Mouse (Mus musculus) left cerebral cortex, postnatal 36 days (tissue): ENCODE measurements around the gene Rimkla. TPM values are rescaled to one million over a fixed set of nuclear protein-coding genes. Genes with fewer than 3 reads are reported as not detected.
"Not testable (repeated sequence)": the region's sequence is repeated elsewhere in the genome, so short reads cannot be mapped to it uniquely, and the experiment has no call there.

Source experiments
- DNase-seq, 2 experiments: peaks; one replicate each; pipeline ENCODE4 v3.0.0; 2021 to 2022; ENCODE audit warnings: low spot score in 2 of 2, mixed read lengths in 1 of 2
- intact Hi-C: fragments of 180-260 bp; cut with DNase I; formaldehyde crosslinking; loops from one replicate; pipeline ENCODE4 v1.15.1; 2025
- total RNA-seq, 2 experiments: library from RNA; stranded (reverse); gene quantifications; 2 replicates each; pipeline ENCODE4 v1.2.3; 2021

Gene Rimkla
- 1 to 10 TPM; 6.5 to 7.9 TPM for total RNA-seq

GRCm38 (mm10) chr4:119492291-119492932 is at the start of gene Rimkla:
Gene Rimkla, minus strand, starts transcription at chr4:119492628.
- peak; percentile 61 to 71 for DNase-seq
- intact Hi-C loops = loop anchor here (5.0 kb wide), 1 partner anchor 40 kb away; no protein-coding TSS in a partner anchor

DNA sequence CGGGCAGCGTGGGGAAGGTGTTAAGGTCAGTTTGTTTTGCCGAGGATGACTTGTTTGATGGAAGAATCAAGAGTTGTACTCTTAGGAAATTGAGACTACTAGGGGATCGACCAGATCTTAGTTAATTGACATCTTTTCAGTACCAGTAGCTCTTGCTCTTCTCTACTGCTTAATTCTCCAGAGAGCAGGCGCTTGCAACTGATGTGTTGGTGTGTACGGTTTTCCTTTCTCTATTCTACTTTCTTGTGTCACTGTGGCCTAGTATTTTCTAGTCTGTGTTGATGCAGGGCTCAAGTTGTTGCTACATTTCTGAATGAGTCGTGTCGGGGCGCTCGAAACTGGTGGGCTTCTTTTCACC is 48.1 kb upstream of the Rimkla start:
- no peak for DNase-seq
- intact Hi-C loops = loop anchor here (10.0 kb wide), 1 partner anchor 84 kb away; no protein-coding TSS in a partner anchor

- intact Hi-C loops = loop anchor here (1.0 to 10.0 kb wide), 3 partner anchors 85 to 295 kb away; partner anchors contain the start of genes Ppcs and Zmynd12
- DNase-seq = no peak
These were observed 47.6 kb upstream of the Rimkla start for GRCm38 (mm10) chr4:119539836-119540532.

DNA sequence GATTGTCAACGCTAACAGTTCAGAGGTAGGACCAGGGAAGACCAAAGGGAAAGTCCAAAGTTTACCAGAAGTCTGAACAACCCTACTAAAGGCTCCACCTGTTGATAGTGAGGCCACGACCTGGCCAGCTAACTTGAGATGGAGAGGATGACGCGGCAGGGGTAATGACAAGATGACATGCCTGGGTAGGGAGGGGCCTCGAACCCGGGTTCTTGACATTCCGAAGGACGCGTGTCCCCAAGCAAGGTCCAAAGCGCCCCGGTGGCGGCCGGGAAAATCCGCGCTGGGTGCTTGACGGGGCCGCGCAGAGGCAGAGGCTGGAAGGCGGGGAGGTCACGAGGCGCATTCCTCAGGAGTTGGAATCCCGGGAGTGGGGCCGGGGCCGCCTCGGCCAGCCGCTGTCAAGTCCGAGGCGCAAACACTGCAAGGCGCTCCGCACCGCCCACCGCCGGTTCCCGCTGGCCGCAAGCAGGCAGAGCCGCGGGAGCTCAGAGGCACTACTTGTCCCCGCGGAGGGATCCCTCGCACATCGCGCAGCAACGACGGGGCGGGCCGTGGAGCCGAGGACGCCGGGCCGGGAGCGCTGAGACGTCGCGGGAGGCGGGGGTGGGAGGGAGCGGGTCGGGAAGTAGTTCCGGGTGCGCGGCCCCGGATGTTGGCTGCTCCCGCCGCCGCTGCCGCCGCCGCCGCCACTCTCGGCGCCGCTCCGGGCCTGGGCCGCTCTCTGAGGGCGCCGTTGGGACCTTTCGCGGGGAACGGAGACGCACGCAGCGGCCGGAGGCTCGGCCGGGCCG is 46.8 kb upstream of the Rimkla start, which contains the start of gene Frg2f1:
Gene Frg2f1 (minus strand): TSS at position 499 of the 794 bp plus-strand sequence.
- intact Hi-C loops = loop anchor here (1.0 to 10.0 kb wide), 2 partner anchors 117 to 294 kb away; partner anchors contain the start of genes Ppcs and Zmynd12
- peak; percentile 96 to 97 for DNase-seq

GRCm38 (mm10) chr4:119537436-119537835 is 45.0 kb upstream of the Rimkla start:
- intact Hi-C loops = loop anchor here (10.0 kb wide), 1 partner anchor 293 kb away; no protein-coding TSS in a partner anchor
- no peak for DNase-seq

GRCm38 (mm10) chr4:119536615-119537014 is 44.2 kb upstream of the Rimkla start, which contains the start of gene Foxj3:
Gene Foxj3, plus strand, starts transcription at chr4:119537004.
- not testable (repeated sequence) for DNase-seq
- intact Hi-C loops = loop anchor here (10.0 kb wide), 1 partner anchor 292 kb away; no protein-coding TSS in a partner anchor

DNA sequence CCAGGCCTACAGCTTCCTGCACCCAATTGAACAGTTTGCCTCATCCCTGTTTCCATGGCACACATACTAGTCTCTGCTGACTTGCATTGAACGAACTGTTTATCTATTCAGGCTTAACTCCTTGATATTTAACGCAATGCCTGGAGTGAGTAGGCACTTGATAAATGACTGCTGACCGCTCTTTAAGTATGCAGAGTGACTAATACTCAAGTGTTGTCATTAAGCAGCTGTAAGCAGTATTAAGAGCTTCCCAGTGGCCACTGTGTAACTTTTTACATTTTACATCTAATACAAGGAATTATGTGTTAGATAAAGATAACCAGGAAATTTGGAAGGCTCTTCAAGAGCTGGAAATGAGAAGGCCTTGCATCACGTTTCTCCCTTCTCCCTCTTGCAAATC is 42.7 kb upstream of the Rimkla start:
- intact Hi-C loops = loop anchor here (10.0 kb wide), 1 partner anchor 290 kb away; no protein-coding TSS in a partner anchor
- DNase-seq = no peak

GRCm38 (mm10) chr4:119531813-119532212 is 39.4 kb upstream of the Rimkla start:
- intact Hi-C loops = loop anchor here (5.0 to 10.0 kb wide), 2 partner anchors 40 to 287 kb away; partner anchors contain the start of gene Rimkla
- DNase-seq = no peak

- no peak for DNase-seq
These were observed 34.0 kb upstream of the Rimkla start for GRCm38 (mm10) chr4:119526329-119526845.

DNA sequence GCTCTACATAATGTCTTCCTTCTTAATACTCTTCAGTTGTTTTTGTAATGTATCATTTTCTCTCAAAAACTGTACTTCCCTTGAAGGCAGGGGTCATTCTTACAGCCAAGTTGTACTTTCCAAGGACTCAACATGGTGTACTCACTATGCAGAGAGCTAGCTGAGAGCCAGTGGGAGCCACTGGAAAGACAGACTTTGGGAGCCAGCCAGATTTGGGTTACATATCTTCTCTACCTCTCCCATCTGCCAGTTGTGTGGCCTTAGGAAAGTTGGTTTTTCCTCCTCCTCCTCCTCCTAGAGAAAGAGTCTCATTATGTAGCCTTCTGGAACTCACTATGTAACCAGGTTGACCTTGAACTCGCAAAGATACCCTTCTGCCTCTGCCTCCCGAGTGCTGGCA is 32.0 kb upstream of the Rimkla start:
- DNase-seq = no peak
- intact Hi-C loops = no loop called here

More at GRCm38 (mm10) chr4:119526329-119526845, 34.0 kb upstream of the Rimkla start:
- intact Hi-C loops = no loop called here

GRCm38 (mm10) chr4:119524010-119524409 is 31.6 kb upstream of the Rimkla start:
- DNase-seq = no peak

DNA sequence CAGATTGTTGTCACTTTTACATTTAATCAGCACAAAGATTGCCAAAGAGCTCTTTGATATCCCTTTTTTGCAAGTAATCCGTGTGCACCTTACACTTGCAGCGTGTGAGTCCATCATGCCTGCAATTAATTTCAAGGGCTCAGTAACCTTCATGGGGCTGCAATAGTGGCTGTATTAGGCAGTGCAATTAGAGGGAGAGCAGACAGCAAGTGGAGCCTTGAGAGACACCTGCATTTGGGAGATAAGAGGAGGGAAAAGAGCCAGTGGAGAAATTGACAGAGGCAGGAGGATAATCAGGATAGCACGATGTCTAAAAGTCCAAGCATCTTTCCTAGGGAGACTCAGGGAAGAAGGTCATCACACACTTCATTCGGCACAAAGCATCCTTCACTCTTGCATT is 31.1 kb upstream of the Rimkla start:
- intact Hi-C loops = no loop called here
- no peak for DNase-seq

More at GRCm38 (mm10) chr4:119524010-119524409, 31.6 kb upstream of the Rimkla start:
- intact Hi-C loops = no loop called here

GRCm38 (mm10) chr4:119512731-119513141 is 20.3 kb upstream of the Rimkla start:
- DNase-seq = no peak
- intact Hi-C loops = no loop called here

DNA sequence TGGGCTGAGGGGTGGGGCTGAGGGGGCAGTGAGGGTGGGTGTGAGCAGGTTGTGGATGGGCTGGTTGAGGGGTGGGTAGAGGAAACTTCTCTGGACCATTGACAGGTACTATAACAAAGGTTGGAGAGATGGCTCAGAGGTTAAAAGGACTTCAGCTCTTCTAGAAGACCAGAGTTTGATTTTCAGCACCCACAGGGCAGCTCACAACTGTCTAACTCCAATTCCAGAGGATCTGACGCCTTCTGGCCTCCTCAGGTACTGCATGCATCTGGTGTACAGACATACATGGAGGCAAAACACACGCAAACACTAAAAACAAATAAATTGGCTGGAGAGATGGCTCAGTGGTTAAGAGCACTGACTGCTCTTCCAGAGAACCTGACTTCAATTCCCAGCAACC is 19.2 kb upstream of the Rimkla start:
- intact Hi-C loops = no loop called here
- no peak for DNase-seq

- intact Hi-C loops = no loop called here
- DNase-seq = no peak
These were observed 6.0 kb upstream of the Rimkla start for GRCm38 (mm10) chr4:119498319-119498848.

DNA sequence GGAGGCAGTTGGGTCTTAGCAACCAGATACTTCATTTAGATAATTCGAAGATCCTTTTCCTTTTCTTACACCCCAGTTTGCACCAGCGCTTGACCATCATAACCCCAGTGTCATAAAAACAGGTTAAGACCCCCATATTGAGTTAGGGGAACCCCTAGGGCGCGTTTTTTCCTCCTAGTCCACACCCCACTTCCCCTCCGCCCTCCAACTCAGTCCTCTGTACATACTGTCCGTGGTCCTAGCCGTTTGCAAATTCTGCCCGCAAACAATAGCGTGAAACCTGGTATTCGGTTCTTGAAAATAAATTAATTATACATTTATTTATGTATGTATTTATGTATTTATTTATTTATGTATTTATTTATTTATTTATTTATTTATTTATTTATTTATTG is 502 bp upstream of the Rimkla start:
- DNase-seq = no peak

GRCm38 (mm10) chr4:119490806-119491205 is 1.6 kb downstream of the Rimkla start:
- intact Hi-C loops = loop anchor here (5.0 kb wide), 1 partner anchor 41 kb away; no protein-coding TSS in a partner anchor
- DNase-seq = no peak

More for the DNA sequence above, 502 bp upstream of the Rimkla start:
- intact Hi-C loops = loop anchor here (5.0 kb wide), 1 partner anchor 39 kb away; no protein-coding TSS in a partner anchor

DNA sequence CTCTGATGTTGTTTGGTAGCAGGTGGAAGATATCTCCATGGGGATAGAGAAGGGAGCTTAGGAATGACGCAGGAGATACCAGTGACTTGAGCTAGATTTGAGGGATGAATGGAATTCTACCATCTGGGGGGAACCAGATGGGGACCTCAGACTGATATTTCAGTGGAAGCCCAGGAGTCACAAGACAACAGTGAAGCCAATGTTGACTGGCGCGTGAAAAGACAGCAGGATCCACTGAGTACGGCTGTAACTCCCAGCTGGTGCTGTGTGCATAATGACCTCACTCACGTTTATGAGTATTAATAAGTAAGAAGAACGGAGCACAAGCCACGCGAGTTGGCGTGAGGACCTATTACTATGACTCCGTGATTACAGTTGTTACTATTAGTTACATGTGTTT is 2.8 kb downstream of the Rimkla start:
- intact Hi-C loops = loop anchor here (5.0 kb wide), 1 partner anchor 43 kb away; no protein-coding TSS in a partner anchor
- no peak for DNase-seq

GRCm38 (mm10) chr4:119484882-119485281 is 7.5 kb downstream of the Rimkla start:
- intact Hi-C loops = no loop called here
- no peak for DNase-seq
